Mouse (Mus musculus) erythroid progenitor cell, adult 5-6 weeks (primary cell): Measurements from ENCODE around the gene Clk1. TPM values are rescaled to one million over a fixed set of nuclear protein-coding genes. Genes with fewer than 3 reads are reported as not detected.

Experiments
- ATAC-seq: replicated peaks from 2 replicates; pipeline ENCODE4 v1.8.0; 2016; ENCODE audit warnings: moderate number of reproducible peaks, mild to moderate bottlenecking, moderate TSS enrichment, inconsistent platforms; ENCODE audit not compliant: poor library complexity, low FRiP score, severe bottlenecking
- total RNA-seq, 2 experiments: library from RNA; stranded (forward) in 1 of 2; stranded (reverse) in 1 of 2; fragments of 150-400 nt in 1 of 2; fragments of 186-747, 209-891 nt in 1 of 2; gene quantifications; 2 replicates each; pipeline versions ENCODE4 v1.2.3 to v1.2.4; 2015 to 2017; ENCODE audit warnings: low replicate concordance in 2 of 2

Clk1 gene
- 547 and 759 TPM in 2 replicates for total RNA-seq (2015; ENCODE audit: low replicate concordance)
- 386 and 437 TPM in 2 replicates for total RNA-seq (2017; ENCODE audit: low replicate concordance)

DNA sequence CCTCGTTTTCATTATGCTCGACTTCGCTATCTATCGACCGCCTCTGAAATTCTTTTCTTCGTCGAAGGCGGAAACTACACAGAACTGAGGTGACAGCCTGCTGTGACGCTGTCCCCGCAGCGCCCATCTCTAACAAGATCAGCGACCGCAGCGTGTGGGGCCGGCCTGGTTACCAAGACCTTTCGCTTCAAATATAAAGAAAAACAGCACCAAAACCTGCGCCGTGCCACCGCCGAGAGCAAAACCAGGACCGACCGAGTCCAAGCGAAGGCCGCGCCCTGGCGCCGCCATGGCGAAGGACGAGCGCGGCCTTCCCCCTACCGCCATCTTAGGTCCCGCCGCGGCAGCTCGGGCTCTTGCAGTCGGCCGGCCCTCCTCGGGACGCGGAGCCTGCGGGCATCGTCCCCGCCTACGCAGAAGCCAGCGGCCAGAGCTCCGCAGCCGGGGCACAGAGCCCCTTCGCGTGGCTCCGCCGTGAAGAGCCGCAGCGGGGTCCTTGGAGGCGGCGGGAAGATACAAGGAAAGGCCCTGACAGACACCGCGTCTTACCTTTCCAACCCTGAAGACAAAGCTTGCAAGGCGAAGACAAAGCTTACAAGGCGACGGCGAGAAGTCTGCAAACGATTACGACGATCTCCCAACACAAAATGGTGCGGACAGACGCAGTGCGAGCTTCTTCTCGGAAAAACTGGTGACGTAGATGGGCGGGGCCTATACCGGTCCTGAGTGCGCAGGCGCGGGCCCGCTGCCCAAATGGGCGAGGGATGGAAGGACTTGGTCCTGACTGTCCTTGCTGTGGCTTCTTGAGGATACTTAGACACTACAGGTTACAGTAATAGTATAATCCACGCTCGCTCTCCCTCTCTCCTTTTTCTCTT lies at the start of gene Clk1:
Gene Clk1, minus strand, starts transcription at position 696 of the 878 bp plus-strand sequence.
- peak; percentile 92 for ATAC-seq

DNA sequence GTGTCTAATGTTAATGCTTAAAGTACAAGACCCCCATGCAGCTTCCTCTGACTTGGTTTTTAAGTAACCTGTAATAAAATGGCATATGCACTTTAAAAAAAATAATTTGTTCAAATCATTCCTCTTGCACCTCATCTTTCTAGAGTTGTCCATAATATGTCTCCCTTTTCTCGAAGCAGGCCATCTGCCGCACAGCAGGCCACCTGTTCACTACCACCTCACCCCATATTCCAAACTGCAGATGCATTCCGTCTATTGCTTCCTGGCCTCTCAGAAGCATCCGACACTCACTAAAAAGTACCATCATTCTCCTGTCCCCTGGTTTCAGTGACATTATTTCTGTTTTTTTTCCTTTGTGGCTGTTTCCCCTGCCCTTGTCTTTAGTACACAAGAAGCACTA lies 41.7 kb upstream of the Clk1 start:
- ATAC-seq, result no peak

DNA sequence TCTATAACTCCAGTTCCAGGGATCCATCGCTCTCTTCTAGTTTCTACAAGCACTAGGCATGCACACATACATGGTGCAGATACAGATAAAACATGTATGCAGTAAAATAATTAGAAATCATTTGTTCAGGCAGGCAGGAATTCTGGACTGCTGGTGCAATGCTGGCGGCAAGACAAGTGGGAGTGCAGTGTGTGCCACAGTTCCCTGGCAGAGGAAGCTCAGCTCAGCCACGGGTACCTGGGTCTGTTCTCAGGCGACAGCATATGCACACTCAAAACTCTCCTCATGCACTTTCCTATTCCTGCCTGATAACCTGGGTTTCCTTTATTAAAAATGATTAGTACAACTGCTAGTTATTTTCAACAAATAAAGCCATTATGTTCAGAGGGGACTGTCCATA lies 41.2 kb upstream of the Clk1 start:
- ATAC-seq, result no peak

DNA sequence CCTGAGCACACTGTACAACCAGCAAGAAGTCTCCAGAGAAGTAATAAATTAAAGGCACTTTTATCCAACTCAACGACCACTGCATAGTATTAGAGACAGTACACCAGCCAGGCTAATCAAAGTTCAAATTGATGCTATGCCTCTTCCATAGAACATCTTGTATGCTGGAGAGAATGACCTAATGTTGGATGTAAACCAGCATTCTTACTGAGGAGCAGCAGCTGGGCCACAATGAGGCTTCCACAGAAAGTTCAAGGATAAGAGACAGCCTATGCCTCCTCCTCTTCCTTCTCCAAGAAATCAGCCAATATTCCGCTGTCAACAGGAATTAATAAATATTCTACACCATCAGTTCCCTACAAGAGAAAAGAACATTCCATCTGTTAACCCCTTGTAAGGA lies 40.1 kb upstream of the Clk1 start:
- ATAC-seq, result no peak

DNA sequence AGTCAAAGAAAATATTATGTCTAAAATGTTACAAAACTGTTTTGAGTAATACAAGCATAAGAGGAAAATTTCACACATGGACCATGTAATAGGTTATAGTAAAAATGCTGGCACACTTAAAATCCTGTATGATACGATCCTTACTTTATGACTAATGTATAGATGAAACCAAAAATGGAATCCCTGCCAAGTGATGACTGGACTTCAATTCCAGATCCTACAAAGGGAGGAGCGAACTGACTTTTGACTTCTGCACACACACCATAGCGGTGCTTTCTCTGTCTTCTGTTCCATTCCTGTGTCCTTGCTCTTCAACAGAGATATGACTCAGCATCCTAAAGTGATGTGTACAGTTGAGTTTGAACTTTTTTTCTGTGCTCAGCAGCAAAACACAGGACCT lies 36.7 kb upstream of the Clk1 start:
- no peak for ATAC-seq

DNA sequence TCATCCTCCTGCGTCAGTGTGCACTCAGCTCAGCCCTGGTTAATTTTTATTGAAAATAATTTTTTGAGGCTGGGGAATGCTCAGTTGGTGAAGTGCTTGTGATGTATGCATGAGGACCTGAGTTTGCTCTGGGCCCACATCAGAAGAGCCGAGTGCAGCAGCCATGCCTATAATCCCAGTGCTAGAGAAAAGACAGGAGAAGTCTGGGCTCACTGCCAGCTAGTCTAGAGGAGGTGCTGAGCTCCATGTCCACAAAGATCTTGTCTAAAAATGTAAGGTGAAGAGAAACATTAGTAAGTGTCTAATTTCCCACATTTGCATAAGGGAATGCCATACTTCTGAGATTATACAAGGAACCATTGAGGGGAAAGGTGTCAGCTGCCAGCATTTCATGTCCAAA lies 35.0 kb upstream of the Clk1 start:
- no peak for ATAC-seq

DNA sequence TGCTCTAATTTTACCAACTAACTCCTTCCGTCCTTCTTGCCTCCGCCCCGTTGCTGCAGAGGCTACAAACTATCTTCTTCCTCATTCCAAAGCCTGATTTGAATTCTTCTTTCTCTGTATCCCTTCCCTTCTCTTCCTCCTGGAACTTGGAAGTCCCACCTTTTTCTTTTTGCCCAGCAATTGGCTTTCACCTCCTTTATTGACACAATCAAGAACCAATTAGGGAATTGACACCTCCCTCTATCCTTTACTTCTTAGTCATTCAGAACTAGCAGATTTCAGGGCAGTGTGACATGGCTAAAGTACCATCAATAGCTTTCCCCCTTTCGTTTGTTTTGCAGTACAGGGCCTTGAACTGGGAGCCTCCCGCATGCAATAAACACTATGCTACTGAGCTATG lies 34.3 kb upstream of the Clk1 start:
- ATAC-seq, result no peak

DNA sequence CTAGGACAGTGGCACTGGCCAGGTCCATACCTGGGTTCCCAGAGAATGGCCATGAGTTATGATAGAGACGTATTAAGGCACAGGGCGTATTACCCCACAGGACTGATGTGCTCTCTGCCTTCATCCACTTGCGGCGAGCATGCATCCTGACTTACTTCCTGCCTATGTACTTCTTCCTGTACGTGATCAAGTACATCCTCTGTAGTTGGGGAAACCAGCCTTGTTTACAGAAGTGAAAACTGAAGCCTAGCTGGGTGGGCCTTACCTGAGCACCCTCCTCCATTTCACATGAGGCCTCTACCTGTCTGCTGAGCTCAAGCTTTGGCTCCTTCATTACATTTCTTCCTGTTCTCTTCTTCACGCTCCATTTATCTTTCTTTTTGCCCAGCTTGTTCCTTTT lies 30.4 kb upstream of the Clk1 start:
- ATAC-seq, result no peak

DNA sequence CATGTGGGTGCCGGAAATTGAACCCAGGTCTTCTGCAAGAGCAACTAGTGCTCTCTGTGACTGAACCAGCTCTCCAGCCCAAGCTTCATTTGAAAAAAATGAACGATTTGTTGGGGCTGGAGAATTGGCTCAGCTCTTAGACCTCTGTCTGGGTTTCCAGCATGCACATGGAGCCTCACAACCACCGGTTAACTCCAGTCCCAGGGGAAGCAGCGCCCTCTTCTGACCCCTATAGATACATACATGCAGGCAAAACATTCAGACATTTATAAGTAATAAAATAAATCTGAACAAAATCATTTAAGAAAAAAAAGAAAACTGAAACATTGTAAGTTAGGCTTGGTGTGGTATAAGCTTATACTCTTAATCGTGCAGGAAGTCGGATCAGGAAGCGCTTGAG lies 24.5 kb upstream of the Clk1 start:
- ATAC-seq, result no peak

DNA sequence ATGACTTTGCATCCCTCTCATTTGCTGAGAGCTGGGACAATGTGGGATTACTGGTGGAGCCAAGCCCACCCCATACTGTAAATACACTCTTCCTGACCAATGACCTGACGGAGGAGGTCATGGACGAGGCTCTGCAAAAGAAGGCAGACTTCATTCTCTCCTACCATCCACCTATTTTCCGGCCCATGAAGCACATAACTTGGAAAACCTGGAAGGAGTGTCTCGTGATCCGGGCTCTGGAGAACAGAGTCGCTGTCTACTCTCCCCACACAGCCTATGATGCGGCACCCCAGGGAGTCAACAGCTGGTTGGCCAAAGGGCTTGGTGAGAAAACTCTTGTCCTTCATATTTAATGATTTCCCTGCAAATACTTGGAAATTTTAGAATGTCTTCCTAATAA lies 23.9 kb upstream of the Clk1 start:
- no peak for ATAC-seq

DNA sequence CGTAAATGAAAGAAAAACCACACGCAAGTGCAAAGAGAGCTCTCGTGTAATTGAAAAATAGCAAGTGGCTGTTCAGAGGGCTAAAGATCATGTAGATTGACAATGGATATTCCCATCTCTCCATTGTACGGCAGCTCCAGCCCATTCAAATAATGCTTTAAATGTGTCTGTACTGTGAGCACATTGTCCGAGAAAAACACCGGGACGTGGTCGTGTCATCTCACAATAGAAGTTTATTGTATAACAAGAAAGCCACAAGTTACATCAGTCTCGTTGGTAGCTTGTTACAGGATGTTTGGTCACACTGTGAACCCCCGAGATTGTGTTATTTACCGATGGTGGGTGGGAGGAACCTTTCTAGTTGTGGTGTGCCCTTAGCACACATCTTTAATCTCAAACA lies 22.0 kb upstream of the Clk1 start:
- ATAC-seq, result no peak

DNA sequence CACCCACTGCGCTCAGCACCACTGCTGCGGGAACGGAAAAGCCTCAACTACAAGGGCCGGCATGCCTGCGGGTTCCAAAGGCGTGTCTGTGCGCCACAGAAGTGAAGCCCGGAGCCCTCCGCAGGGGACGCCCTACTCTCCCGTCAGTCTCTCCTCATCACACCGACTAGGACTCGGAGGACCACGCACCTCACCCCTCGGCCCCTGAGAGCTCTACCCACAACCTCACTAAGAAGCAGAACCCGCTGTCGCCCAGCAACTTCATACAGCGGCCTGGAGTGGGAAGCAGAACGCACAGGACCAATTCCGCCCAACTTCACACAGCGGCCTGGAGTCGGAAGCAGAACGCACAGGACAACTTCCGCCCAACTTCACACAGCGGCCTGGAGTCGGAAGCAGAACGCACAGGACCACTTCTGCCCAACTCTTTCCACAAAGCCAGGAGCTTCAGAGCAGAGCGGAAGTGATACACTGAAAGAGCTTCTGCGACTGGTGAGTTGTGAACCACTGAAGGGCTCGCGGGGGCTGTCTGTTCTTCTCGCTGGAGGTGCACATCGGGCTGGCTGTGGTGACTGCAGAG lies 21.4 kb upstream of the Clk1 start, which contains the start of the genes Nif3l1 and Ppil3:
Gene Nif3l1, plus strand, starts transcription at position 9 of the 580 bp plus-strand sequence.
Gene Ppil3, minus strand, starts transcription at position 344 of the 580 bp plus-strand sequence.
- ATAC-seq, result peak; percentile 88

DNA sequence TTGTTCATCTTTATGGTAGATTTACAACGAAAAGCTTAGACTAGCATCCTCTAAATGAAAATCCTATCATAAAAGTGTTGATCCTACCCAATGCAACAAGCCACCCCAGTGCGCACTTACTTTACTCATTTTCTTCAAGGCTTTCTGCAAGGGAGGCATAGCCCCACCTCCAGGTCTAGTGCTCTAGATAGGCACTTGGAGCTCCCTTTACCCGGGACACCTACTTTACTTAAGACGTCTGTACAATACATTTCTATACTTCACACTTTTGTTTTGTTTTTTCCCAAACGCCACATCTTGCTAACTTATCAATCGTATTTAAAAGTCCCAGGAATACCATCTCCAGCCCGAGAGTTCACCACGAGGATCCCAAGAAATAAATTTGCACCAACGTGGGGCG lies 20.8 kb upstream of the Clk1 start:
- ATAC-seq, result 0 out of 2 replicates have a peak, but pooled peaks have one; percentile 26

DNA sequence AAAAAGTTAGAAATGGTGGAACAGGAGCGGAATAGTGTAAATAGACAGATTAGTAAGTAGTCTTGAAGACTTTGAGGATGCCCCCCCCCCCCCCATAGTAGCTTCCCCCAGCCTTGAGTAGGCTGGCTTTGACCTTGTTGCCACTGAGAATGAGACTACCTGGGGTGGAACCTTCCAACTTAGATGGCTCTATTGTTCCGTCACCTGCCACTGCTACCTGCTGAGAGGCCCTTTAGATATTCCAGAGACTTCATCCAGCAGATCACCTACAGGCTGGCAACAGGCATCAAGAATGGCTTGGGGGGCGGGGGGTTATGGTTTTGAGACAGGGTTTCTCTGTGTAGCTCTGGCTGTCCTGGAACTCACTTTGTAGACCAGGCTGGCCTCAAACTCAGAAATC lies 685 bp upstream of the Clk1 start:
- ATAC-seq, result no peak

DNA sequence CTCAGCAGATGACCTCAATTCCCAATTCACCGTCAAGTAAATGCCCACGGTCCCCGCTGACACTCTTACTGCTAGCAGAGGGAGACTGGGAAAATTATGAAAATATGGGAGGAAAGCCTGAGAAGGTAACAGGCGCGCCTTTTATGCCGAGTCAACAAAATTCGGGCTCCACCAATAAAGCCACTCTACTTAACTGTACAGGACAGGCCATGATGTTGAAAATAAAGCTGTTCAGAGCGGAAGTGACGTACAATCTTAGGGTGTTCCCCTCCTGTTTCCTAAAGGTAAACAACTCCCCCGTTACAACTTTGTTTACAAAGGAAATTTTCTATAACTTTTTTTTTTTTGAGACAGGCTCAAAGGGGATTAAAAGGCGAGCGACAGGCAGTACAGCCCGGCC lies 987 bp downstream of the Clk1 start:
- peak; percentile 85 for ATAC-seq

DNA sequence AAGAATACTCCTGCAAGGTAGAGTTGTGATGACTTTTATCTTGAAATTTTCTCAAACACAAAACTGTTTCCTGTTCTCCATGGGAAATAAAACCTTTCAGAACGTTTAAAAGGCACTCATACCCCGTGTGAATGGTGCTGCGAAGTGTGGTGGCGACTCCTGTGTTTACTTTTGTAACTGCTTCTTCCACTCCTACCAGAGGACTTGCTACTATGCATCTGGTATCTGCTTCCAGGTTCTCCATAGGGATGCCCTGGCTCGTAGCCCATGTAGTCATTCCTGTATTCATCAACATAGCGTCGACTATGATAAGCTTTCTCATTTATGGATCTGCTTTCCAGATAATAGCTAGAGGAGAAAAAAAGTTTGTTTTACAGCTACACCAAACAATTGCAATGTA lies 2.9 kb downstream of the Clk1 start:
- no peak for ATAC-seq

DNA sequence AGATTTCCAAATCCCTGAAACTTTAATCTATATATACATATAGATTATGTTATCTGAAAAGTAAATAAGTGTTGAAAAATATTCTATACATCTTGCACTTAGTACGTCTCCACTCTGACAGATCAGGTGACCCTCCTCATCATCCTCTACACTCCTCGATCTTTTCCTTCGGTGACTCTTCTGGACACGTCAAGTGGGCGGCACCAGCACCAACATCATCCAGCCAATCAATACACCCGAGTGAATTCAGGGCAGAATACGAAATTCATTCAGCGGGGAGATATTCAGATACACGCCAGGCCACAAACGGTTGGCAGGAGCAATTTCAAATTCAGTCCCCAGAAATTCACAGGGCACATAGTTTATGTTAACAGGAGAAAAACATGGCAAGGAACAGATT lies 3.8 kb downstream of the Clk1 start:
- ATAC-seq, result no peak

DNA sequence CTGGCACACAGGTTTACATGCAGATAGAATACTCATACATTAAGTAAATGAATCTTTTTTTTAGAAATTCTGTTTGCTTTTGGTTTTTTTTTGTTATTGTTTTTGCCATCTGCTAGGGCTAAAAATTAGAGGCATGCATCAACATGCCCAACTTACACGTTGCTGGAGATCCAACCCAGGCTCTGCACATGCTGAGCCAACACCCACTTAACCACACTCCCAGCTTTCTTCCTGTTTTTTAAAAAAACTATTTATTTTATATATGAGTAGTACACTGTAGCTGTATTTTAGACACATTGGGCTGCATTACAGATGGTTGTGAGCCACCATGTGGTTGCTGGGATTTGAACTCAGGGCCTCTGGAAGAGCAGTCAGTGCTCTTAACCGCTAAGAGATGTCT lies 7.8 kb downstream of the Clk1 start:
- ATAC-seq, result no peak

DNA sequence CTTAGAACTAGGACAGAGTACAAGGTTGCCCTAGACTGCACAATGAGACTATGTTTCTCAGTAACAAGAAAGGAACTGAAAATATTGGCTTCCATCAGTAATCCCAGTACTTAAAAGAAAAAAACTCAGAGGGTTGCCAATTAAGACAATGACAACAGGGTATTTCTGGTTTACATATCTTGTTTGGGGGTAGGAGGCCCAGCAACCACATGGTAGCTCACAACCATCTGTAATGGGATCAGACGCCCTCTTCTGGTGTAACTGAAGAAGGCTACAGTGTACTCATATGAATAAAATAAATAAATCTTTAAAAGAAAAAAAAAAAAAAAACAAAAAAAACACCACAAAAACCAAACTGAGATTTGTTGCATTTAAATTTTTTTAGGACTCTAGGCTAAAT lies 8.4 kb downstream of the Clk1 start:
- no peak for ATAC-seq

DNA sequence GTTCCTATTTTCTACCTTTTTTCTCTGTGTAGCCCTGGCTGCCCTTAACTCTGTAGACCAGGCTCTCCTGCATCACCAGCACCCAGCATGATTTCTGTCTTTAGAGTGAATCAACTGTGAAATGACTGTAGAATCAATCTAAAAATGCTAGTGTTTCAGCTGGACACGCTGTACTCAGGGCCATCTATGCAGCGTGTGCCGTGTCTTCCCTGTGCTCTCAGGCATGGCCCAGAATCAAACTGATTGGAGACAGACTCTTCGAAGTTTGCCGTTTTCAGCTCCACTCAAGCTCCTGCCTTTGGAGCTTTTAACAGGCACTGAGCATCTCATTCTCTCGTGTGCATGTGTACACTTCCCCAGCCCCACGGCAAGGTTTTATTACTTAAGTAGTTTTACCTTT lies 13.1 kb downstream of the Clk1 start:
- ATAC-seq, result no peak

DNA sequence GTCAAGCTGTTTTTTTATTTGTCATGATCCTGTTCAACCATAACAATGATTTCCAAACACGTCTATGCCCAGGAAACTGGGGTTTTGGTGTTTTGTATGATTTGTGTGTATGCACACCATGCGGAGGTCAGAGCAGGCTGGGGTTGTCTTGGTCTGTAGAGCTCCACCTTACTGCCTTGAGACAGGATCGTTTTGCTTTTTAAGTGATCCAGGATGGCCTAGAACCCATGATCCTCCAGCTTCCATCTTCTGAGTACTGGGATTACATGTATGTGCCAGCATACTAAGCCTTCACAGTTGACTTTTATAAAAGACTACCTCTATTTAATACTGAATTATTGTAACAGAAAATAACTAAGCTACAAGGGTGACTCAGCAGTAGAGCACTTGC lies 13.7 kb downstream of the Clk1 start:
- no peak for ATAC-seq
